Mouse (Mus musculus) cerebral cortex, adult 2 months (tissue): ENCODE measurements around the gene Gm44511.

Experiments
- WGBS: fragments of 180-500 bp; shearing (Covaris S2); methylation state at CpG from one replicate; pipeline ENCODE4 v1.1.7; 2018; 5-methylcytosine and 5-hydroxymethylcytosine counted together

Gene Gm44511

GRCm38 (mm10) chr6:128800696-128801095 is 25.4 kb downstream of the Gm44511 start:
- WGBS = 58% methylated on average over 5 of the region's 5 CpGs

- WGBS = 13% methylated on average over 7 of the region's 7 CpGs
Observed at GRCm38 (mm10) chr6:128799896-128800270, 26.2 kb downstream of the Gm44511 start.

- WGBS = under 1% methylated on average over 49 of the region's 49 CpGs
Observed at GRCm38 (mm10) chr6:128799144-128799895, 26.8 kb downstream of the Gm44511 start.

GRCm38 (mm10) chr6:128798772-128799143 is 27.4 kb downstream of the Gm44511 start:
- under 1% methylated on average over 20 of the region's 20 CpGs for WGBS

GRCm38 (mm10) chr6:128797936-128798771 is 28.0 kb downstream of the Gm44511 start:
- WGBS = 17% methylated on average over 15 of the region's 15 CpGs

- 70% methylated on average over 12 of the region's 12 CpGs for WGBS
Observed at GRCm38 (mm10) chr6:128797185-128797905, 28.8 kb downstream of the Gm44511 start.

DNA sequence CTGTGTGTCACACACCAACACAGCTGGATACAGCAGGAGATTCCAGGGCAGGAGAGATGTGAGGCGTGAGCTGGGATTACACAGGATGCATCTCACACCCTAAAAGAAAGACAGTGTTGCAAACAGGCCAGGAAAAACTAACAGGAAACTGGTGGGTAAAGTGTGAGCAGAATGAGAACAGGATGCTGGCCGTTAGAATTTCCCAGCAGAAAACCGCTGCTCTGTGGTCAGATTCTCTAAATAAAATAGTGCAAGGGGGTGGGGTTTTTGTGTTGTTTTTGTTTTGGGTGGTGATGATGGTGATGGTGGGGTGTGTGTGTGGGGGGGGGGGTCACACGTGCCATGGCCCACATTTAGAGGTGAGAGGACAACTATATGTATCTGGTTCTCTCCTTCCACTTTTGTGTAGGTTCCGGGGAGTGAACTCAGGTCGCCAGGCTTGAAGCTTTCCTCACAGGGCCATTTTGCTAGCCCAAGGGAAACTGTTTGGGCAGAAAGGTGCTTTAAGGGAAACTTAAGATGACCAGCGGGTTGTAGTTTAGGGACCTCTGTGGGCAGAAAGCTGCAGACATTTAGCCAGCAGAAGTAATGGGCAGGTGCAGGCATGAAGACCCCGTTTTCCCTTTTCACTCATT is 29.7 kb downstream of the Gm44511 start:
- WGBS = 77% methylated on average over 8 of the region's 8 CpGs

DNA sequence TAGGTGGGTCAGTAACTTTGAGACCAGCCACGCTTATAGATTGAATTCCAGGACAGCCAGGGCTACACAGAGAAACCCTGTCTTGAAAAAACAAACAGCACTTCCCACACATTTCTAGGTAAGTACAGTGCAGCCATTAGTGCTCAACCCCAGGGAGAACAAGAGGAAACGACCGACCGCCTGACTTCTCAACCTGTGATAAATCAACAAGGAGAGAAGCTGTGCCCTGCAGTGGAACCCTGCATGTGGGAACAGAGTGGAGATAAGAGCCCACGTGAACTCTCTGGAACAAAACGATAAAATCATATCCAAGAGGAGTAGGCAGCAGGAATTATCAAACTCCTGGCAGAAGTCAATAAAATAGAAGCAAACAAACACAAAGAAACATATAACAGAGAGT is 32.4 kb downstream of the Gm44511 start:
- 76% methylated on average over 6 of the region's 6 CpGs for WGBS

- WGBS = 91% methylated on average over 4 of the region's 4 CpGs
Observed at GRCm38 (mm10) chr6:128790491-128790994, 35.6 kb downstream of the Gm44511 start.

GRCm38 (mm10) chr6:128789115-128789514 is 37.0 kb downstream of the Gm44511 start, which contains the start of gene Klrb1c:
Gene Klrb1c (minus strand): TSS chr6:128789215.
- WGBS = 95% methylated on average over 2 of the region's 2 CpGs

- 79% methylated on average over 1 of the region's 1 CpGs for WGBS
Observed at GRCm38 (mm10) chr6:128788517-128788916, 37.6 kb downstream of the Gm44511 start.

DNA sequence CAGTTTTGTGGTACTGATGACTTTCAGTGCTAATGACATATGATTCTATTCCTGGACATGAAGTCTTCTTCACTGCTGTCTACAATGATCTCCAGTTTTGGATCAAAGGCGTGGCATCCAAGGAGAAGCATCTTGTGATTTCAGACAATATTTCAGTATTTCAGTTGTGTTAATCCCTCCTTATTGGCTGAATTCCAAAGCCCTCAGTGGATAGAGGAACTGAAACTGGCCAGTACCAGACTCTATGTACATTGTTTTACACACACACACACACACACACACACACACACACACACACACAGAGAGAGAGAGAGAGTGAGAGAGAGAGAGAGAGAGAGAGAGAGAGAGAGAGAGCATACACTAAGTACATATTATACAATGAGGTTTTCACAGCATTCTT is 39.7 kb downstream of the Gm44511 start:
- WGBS = 89% methylated on average over 1 of the region's 1 CpGs

DNA sequence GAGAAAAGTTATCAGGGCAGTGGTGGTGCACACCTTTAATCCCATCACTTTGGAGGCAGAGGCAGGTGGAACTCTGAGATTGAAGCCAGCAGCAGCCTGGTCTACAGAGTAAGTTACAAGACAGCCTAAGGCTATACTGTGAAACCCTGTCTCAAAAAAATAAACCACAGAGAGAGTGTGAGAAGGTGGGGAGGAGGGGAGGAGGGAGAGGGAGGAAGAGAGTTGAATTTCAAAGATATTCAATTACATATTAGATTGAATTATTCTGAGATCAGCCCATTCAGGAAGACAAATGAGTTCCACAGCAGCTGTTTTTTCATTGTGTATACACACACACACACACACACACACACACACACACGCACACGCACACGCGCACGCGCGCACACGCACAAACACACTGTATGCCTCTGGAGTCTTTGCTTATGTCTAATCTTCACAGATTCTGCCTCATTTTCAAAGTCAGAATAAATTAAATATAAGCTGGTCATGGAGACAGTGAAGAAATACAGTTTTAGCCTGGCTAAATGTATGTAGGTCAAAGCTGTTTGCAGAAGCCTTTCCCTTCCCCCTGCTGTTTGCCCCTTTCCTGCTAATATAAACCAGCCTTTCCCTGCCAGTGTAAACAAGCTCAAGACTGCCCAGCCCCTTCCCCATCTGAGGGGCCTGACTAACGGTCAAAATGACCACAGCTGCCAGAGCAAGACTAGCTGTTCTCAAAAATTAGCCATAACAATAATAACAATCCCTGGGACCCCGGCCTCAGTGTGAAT is 56.4 kb downstream of the Gm44511 start:
- WGBS = 61% methylated on average over 10 of the region's 10 CpGs

DNA sequence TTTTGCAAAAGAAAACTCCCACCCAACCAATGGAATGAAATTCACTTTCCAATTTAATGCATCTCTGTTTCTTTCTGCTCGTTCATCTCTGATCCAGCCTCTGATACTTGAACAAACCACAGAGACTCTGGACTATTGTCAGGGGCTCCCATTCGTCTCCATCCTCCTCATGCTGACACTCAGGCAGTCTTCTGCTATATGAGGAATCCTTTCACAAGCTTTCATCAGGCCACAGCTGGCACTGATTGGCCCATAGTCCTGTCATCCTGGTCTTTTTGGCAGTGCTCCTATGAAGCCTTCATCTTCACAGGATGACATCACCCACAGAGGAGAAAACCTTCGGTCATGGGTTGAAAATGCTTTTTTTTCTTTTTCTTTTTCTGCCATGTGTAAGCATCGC is 58.1 kb downstream of the Gm44511 start:
- 69% methylated on average over 4 of the region's 4 CpGs for WGBS

DNA sequence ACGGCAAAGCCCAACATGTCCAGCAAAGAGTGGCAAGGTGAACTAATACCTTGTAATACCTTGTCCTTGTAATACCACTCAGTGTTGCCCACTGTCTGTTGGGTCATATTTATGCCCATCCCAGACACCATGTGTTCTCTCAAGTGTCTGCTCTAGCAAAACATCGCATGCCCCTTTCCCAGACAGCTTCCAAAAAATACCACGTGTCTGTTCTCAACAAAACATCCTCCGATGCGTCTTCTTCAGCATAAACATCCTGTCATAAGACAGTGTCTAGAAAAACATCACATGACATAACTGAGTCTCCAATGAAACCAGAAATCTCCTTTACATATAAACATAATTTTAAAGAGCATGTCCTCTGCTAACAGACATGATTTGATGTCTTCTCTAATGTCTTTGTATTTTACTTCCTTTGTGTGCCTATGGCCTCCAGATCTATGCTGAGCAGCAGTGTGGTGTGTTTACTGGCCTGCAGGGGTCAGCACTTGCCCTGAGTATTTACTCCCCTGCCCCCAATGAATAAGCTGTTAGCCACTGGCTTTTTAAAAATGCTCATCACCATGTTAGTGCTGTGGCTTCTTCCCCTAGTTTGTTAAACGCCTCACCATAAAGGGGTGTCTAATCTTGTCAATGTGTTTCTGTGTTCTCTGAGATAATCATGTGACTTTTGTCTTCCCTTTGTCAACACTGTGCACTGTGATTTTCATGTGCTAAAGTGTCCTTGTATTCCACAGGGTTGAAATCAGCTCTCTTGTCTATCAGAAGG is 59.4 kb downstream of the Gm44511 start:
- 56% methylated on average over 6 of the region's 6 CpGs for WGBS

GRCm38 (mm10) chr6:128765211-128765610 is 60.9 kb downstream of the Gm44511 start:
- 82% methylated on average over 1 of the region's 1 CpGs for WGBS

- 16% methylated on average over 5 of the region's 5 CpGs for WGBS
Observed at GRCm38 (mm10) chr6:128764598-128764997, 61.5 kb downstream of the Gm44511 start.

- WGBS = 3% methylated on average over 30 of the region's 30 CpGs
Observed at GRCm38 (mm10) chr6:128763736-128764523, 62.2 kb downstream of the Gm44511 start.
